Comparison of ENCODE assay signal across 19 mouse cellular contexts in the genomic region with DNA sequence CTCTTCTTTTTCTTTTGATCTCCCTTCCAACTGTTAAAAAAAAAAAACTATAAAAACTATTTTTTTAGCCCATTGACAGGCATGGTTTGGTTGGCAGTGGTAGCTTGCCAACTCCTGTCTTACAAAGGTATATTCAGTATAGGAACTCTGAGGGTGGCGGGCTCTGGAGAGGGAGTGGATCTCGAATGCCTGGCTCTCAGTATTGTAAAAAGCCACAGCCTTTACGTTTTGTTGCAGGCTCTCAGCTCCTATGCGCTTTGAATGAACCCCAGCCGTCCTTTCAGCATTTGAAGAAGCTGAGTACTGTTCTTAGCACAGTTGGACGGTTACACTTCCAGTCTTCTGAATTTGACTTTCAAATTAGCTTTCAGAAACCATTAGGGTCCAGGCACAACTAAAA. TPM values are rescaled to one million over a fixed set of nuclear protein-coding genes. Genes with fewer than 3 reads are reported as not detected.
DNase-seq lines count a peak whose midpoint lies in the region; ATAC-seq and TF ChIP-seq lines count a peak whose summit lies in the region.
"Had no signal": no experiment of that assay in that cellular context is flagged by ENCODE, and none has a peak within 500 bp of the region (broad histone marks: within the 10 kb centered on the region; RNA-seq: fewer than 3 reads in every experiment).

No protein-coding gene starts in this region.

- H3K36me3 ChIP-seq in forebrain, embryonic 16.5 days (ENCODE audit: control insufficient read depth, insufficient read depth): no peaks in the 10 kb centered on the region
- no peaks in the 10 kb centered on the region for H3K36me3 ChIP-seq in forebrain, embryonic 11.5 days (ENCODE audit: control insufficient read depth, insufficient read depth, low read length)
- no peaks in the 10 kb centered on the region for H3K36me3 ChIP-seq in midbrain, embryonic 16.5 days (ENCODE audit: control insufficient read depth, insufficient read depth, low read length)
- no peaks in the 10 kb centered on the region for H3K36me3 ChIP-seq in midbrain, embryonic 15.5 days (replicated peaks)
- no peaks in the 10 kb centered on the region for H3K36me3 ChIP-seq in neural tube, embryonic 14.5 days (ENCODE audit: control insufficient read depth, insufficient read depth, low read length)
- H3K36me3 ChIP-seq: embryonic facial prominence, embryonic 10.5 days had no signal

- DNase-seq in forebrain, embryonic 11.5 days (ENCODE audit: low spot score): no peak
- DNase-seq in brain, embryonic 14.5 days (ENCODE audit: low read depth): peak; percentile 76
- no peak for DNase-seq in gastrocnemius, postnatal 14 days
- DNase-seq in heart, postnatal 25 days (ENCODE audit: low spot score): no peak
- DNase-seq: adrenal gland, adult 8-10 months; cerebellum, adult 9-10 months; gastrocnemius, postnatal 10 days; kidney, adult 11 months; thymus, postnatal 36 days had no signal

- no peaks in the 10 kb centered on the region for H3K9me3 ChIP-seq in forebrain, embryonic 16.5 days (ENCODE audit: control insufficient read depth, low read length)
- H3K9me3 ChIP-seq in forebrain, embryonic 11.5 days (ENCODE audit: control insufficient read depth, low read length): no peaks in the 10 kb centered on the region
- H3K9me3 ChIP-seq in midbrain, embryonic 16.5 days (replicated peaks; ENCODE audit: control insufficient read depth, low read length, poor library complexity, severe bottlenecking): no peaks in the 10 kb centered on the region
- no peaks in the 10 kb centered on the region for H3K9me3 ChIP-seq in midbrain, embryonic 15.5 days
- no peaks in the 10 kb centered on the region for H3K9me3 ChIP-seq in neural tube, embryonic 14.5 days (ENCODE audit: control insufficient read depth, low read length)
- H3K9me3 ChIP-seq: embryonic facial prominence, embryonic 10.5 days; megakaryocyte, embryonic 14.5 days had no signal

- ATAC-seq in forebrain, embryonic 16.5 days: peak; percentile 52
- no peak for ATAC-seq in forebrain, embryonic 11.5 days (replicated peaks; ENCODE audit: low FRiP score)
- ATAC-seq in midbrain, embryonic 16.5 days: peak; percentile 57
- ATAC-seq in midbrain, embryonic 15.5 days (replicated peaks): no peak
- no peak for ATAC-seq in neural tube, embryonic 14.5 days (ENCODE audit: low read depth)
- ATAC-seq: liver, postnatal 0 days had no signal

- H3K4me1 ChIP-seq in forebrain, embryonic 16.5 days (replicated peaks; ENCODE audit: control insufficient read depth, insufficient read depth, low read length): peaks cover 2% of the 10 kb centered on the region
- 0 out of 2 replicates have a peak, but pooled peaks cover 2% of the 10 kb centered on the region for H3K4me1 ChIP-seq in forebrain, embryonic 11.5 days (replicated peaks; ENCODE audit: control insufficient read depth, insufficient read depth, low read length)
- H3K4me1 ChIP-seq in midbrain, embryonic 16.5 days (ENCODE audit: control insufficient read depth, insufficient read depth, low read length): peaks cover 4% of the 10 kb centered on the region; the same call in 1 of the 2 replicates
- peaks cover 8% of the 10 kb centered on the region; the same call in 1 of the 2 replicates for H3K4me1 ChIP-seq in midbrain, embryonic 15.5 days
- no peaks in the 10 kb centered on the region; the same call in 1 of the 2 replicates for H3K4me1 ChIP-seq in neural tube, embryonic 14.5 days (ENCODE audit: control insufficient read depth, insufficient read depth, low read length)
- H3K4me1 ChIP-seq: megakaryocyte, embryonic 14.5 days had no signal

- no peaks in the 10 kb centered on the region for H3K27me3 ChIP-seq in forebrain, embryonic 16.5 days (replicated peaks; ENCODE audit: control insufficient read depth, insufficient read depth, low read length)
- H3K27me3 ChIP-seq in forebrain, embryonic 11.5 days (ENCODE audit: control insufficient read depth, insufficient read depth, low read length): no peaks in the 10 kb centered on the region
- no peaks in the 10 kb centered on the region for H3K27me3 ChIP-seq in midbrain, embryonic 16.5 days (ENCODE audit: control insufficient read depth, insufficient read depth, low read depth, low read length)
- no peaks in the 10 kb centered on the region for H3K27me3 ChIP-seq in midbrain, embryonic 15.5 days (replicated peaks)
- H3K27me3 ChIP-seq in neural tube, embryonic 14.5 days (ENCODE audit: control insufficient read depth, insufficient read depth, low read length): no peaks in the 10 kb centered on the region

- WGBS in forebrain, embryonic 16.5 days: 19% methylated on average over 6 of the region's 6 CpGs
- WGBS in forebrain, embryonic 11.5 days: 45% methylated on average over 6 of the region's 6 CpGs
- 26% methylated on average over 6 of the region's 6 CpGs for WGBS in midbrain, embryonic 16.5 days
- WGBS in midbrain, embryonic 15.5 days: 33% methylated on average over 6 of the region's 6 CpGs
- WGBS in neural tube, embryonic 14.5 days: 29% methylated on average over 6 of the region's 6 CpGs

- no peak overlapping the region for H3K9ac ChIP-seq in forebrain, embryonic 16.5 days (replicated peaks; ENCODE audit: low read depth, low read length)
- no peak overlapping the region for H3K9ac ChIP-seq in forebrain, embryonic 11.5 days (ENCODE audit: low read length)
- H3K9ac ChIP-seq in midbrain, embryonic 16.5 days (ENCODE audit: low read depth, low read length): no peak overlapping the region
- no peak overlapping the region for H3K9ac ChIP-seq in midbrain, embryonic 15.5 days
- no peak overlapping the region for H3K9ac ChIP-seq in neural tube, embryonic 14.5 days (replicated peaks; ENCODE audit: low read depth, low read length)
- H3K9ac ChIP-seq: liver, postnatal 0 days had no signal

- no peak overlapping the region for H3K4me3 ChIP-seq in forebrain, embryonic 16.5 days (replicated peaks; ENCODE audit: low read length)
- no peak overlapping the region for H3K4me3 ChIP-seq in forebrain, embryonic 11.5 days (ENCODE audit: low read depth, low read length)
- no peak overlapping the region for H3K4me3 ChIP-seq in midbrain, embryonic 16.5 days (ENCODE audit: low read depth, low read length)
- H3K4me3 ChIP-seq in midbrain, embryonic 15.5 days: no peak overlapping the region
- no peak overlapping the region for H3K4me3 ChIP-seq in neural tube, embryonic 14.5 days (ENCODE audit: low read depth, low read length)
- H3K4me3 ChIP-seq: embryonic facial prominence, embryonic 10.5 days; heart, adult 2 months; left cerebral cortex, adult 2 months; megakaryocyte, embryonic 14.5 days had no signal

- intact Hi-C loops in gastrocnemius, postnatal 14 days (cut with DNase I; ENCODE audit: low total_unique reads): loop anchor here (5.0 kb wide), 1 partner anchor 288 kb away; no protein-coding TSS in a partner anchor
- intact Hi-C loops in heart, postnatal 25 days (cut with DNase I): no loop called here

- no peak overlapping the region for H3K4me2 ChIP-seq in forebrain, embryonic 16.5 days (ENCODE audit: low read length)
- H3K4me2 ChIP-seq in forebrain, embryonic 11.5 days (ENCODE audit: low read depth, low read length, severe bottlenecking): no peak overlapping the region
- no peak overlapping the region for H3K4me2 ChIP-seq in midbrain, embryonic 16.5 days (ENCODE audit: low read length)
- no peak overlapping the region for H3K4me2 ChIP-seq in midbrain, embryonic 15.5 days
- H3K4me2 ChIP-seq in neural tube, embryonic 14.5 days (ENCODE audit: low read depth, low read length): no peak overlapping the region

- H3K27ac ChIP-seq in forebrain, embryonic 16.5 days (ENCODE audit: low read length): 0 out of 2 replicates have a peak overlapping the region, but pooled peaks have one; percentile 18
- H3K27ac ChIP-seq in forebrain, embryonic 11.5 days (ENCODE audit: low read depth, low read length): no peak overlapping the region
- peak overlapping the region; percentile 38; the same call in 1 of the 2 replicates for H3K27ac ChIP-seq in midbrain, embryonic 16.5 days (ENCODE audit: low read length)
- no peak overlapping the region for H3K27ac ChIP-seq in midbrain, embryonic 15.5 days
- H3K27ac ChIP-seq in neural tube, embryonic 14.5 days (ENCODE audit: low read depth, low read length): peak overlapping the region; percentile 46; the same call in 1 of the 2 replicates
- H3K27ac ChIP-seq: embryonic facial prominence, embryonic 10.5 days; heart, adult 2 months; kidney, postnatal 0 days; left cerebral cortex, adult 2 months had no signal

- TF ChIP-seq CTCF in brain, embryonic 14.5 days (IDR thresholded peaks at IDR 0.05; ENCODE audit: borderline replicate concordance, extremely low read depth, insufficient read depth, insufficient read length): no peak

- no peak for TF ChIP-seq POLR2A in brain, embryonic 14.5 days (IDR thresholded peaks at IDR 0.05; ENCODE audit: borderline replicate concordance, extremely low read depth, insufficient read depth, insufficient read length, poor library complexity, severe bottlenecking)

RNA-seq across cellular contexts. Expression of a gene that starts 38.7 kb away (rescaled TPM):
- 6.2 and 8.5 TPM in 2 replicates for polyA plus RNA-seq in forebrain, embryonic 16.5 days (2015; fragmentation: Nextera tagmentation; extraction: Ambion mirVana)
- polyA plus RNA-seq in forebrain, embryonic 11.5 days (2014; fragmentation: Nextera tagmentation; extraction: Ambion mirVana): 1.6 and 1.9 TPM in 2 replicates
- polyA plus RNA-seq in midbrain, embryonic 16.5 days (2015; fragmentation: Nextera tagmentation; extraction: Ambion mirVana): 10.3 and 13.9 TPM in 2 replicates
- 9.7 and 10.1 TPM in 2 replicates for polyA plus RNA-seq in midbrain, embryonic 15.5 days (2015; fragmentation: Nextera tagmentation; extraction: Ambion mirVana)
- 5.3 and 7.6 TPM in 2 replicates for polyA plus RNA-seq in brain, embryonic 14.5 days (2012; rRNA removed)
- polyA plus RNA-seq in neural tube, embryonic 14.5 days (2014; fragmentation: Nextera tagmentation; extraction: Ambion mirVana): 9.1 and 10.9 TPM in 2 replicates
- total RNA-seq in gastrocnemius, postnatal 14 days (2021): 1 to 10 TPM; 6.6 to 7.7 TPM
- total RNA-seq in heart, postnatal 25 days (2021): 10 to 100 TPM; 46.0 to 46.2 TPM

Comparison
In these comparisons a context has a peak if more than half of its experiments do, and no peak if none do; other contexts are left out.
1. ATAC-seq: peak in forebrain, embryonic 16.5 days (single experiment) and midbrain, embryonic 16.5 days (single experiment); none in forebrain, embryonic 11.5 days (single experiment), midbrain, embryonic 15.5 days (single experiment) and neural tube, embryonic 14.5 days (single experiment).
2. H3K27ac ChIP-seq: peak in forebrain, embryonic 16.5 days (single experiment), midbrain, embryonic 16.5 days (single experiment) and neural tube, embryonic 14.5 days (single experiment); none in forebrain, embryonic 11.5 days (single experiment) and midbrain, embryonic 15.5 days (single experiment).